Mouse (Mus musculus): ENCODE measurements around the gene Wdr89.
"Not testable (repeated sequence)": the region's sequence is repeated elsewhere in the genome, so short reads cannot be mapped to it uniquely, and the experiment has no call there.

DNA sequence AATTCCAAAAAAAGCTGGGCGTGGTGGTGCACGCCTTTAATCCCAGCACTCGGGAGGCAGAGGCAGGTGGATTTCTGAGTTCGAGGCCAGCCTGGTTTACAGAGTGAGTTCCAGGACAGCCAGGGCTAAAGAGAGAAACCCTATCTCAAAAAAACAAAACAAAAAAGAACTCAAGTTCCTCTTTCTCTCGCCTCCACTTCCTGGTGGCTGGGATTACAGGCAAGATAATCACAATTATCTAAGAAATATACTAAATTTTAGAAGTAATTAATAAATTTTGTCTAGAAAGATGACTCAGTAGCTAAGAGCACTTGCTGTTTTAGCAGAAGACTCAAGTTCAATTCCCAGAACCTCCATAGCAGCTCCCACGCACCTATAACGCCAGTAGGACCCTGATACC, 43.6 kb upstream of the Wdr89 start:
- not testable (repeated sequence) for TF ChIP-seq CTCF (IDR thresholded peaks at IDR 0.05; ENCODE audit: low read depth, low read length); POLR2A (IDR thresholded peaks at IDR 0.05; ENCODE audit: borderline replicate concordance, low read depth, low read length)
